Comparison of ENCODE assay signal across 11 mouse cellular contexts in genomic region chr6:143437367-143438271, GRCm38 (mm10).
DNase-seq lines count a peak whose midpoint lies in the region; ATAC-seq lines count a peak whose summit lies in the region.
"Had no signal": no experiment of that assay in that cellular context is flagged by ENCODE, and none has a peak within 500 bp of the region (broad histone marks: within the 10 kb centered on the region; RNA-seq: fewer than 3 reads in every experiment).

No protein-coding gene starts in this region.

- 64% methylated on average over 32 of the region's 32 CpGs for WGBS in hindbrain, embryonic 11.5 days
- WGBS in midbrain, embryonic 12.5 days: 46% methylated on average over 32 of the region's 32 CpGs

- no peak overlapping the region for H3K9ac ChIP-seq in hindbrain, embryonic 11.5 days (ENCODE audit: low read depth, low read length)
- H3K9ac ChIP-seq in midbrain, embryonic 12.5 days (replicated peaks): no peak overlapping the region

- no peaks in the 10 kb centered on the region; the same call in 1 of the 2 replicates for H3K4me1 ChIP-seq in hindbrain, embryonic 11.5 days (replicated peaks; ENCODE audit: control insufficient read depth, insufficient read depth, low read length)
- peaks cover 18% of the 10 kb centered on the region for H3K4me1 ChIP-seq in midbrain, embryonic 12.5 days

- H3K4me2 ChIP-seq in hindbrain, embryonic 11.5 days (replicated peaks; ENCODE audit: low read depth, low read length): no peak overlapping the region
- H3K4me2 ChIP-seq in midbrain, embryonic 12.5 days (replicated peaks): peak overlapping the region; percentile 42

- H3K27me3 ChIP-seq in hindbrain, embryonic 11.5 days (ENCODE audit: control insufficient read depth, insufficient read depth, low read length): no peaks in the 10 kb centered on the region
- no peaks in the 10 kb centered on the region for H3K27me3 ChIP-seq in midbrain, embryonic 12.5 days

- DNase-seq in embryo, embryonic 10.5 days (ENCODE audit: low spot score): peak; percentile 19
- no peak for DNase-seq in embryo, embryonic 9.5 days (ENCODE audit: extremely low spot score)
- peak; percentile 8 for DNase-seq in R1 (ENCODE audit: low read depth, low spot score)
- peak; percentile 10 for DNase-seq in hindbrain, embryonic 11.5 days (ENCODE audit: low spot score)
- DNase-seq in layer of hippocampus, adult 8-10 months (ENCODE audit: low spot score in 2 of 2): no peak
- DNase-seq in spleen, postnatal 10 days (ENCODE audit: low spot score in 2 of 2): no peak
- DNase-seq: cerebellum, adult 9-10 months; heart, postnatal 10 days; kidney, postnatal 25 days had no signal

- H3K36me3 ChIP-seq in hindbrain, embryonic 11.5 days (ENCODE audit: control insufficient read depth, insufficient read depth, low read length): no peaks in the 10 kb centered on the region
- no peaks in the 10 kb centered on the region for H3K36me3 ChIP-seq in midbrain, embryonic 12.5 days

- no peaks in the 10 kb centered on the region for H3K9me3 ChIP-seq in hindbrain, embryonic 11.5 days (ENCODE audit: control insufficient read depth, low read length)
- H3K9me3 ChIP-seq in midbrain, embryonic 12.5 days: no peaks in the 10 kb centered on the region

- no peak overlapping the region for H3K4me3 ChIP-seq in hindbrain, embryonic 11.5 days (ENCODE audit: low read depth, low read length)
- H3K4me3 ChIP-seq in midbrain, embryonic 12.5 days: peak overlapping the region; percentile 6; the same call in 1 of the 2 replicates

- ATAC-seq in hindbrain, embryonic 11.5 days (ENCODE audit: low FRiP score): 0 out of 2 replicates have a peak, but pooled peaks have one; percentile 30
- peak; percentile 55 for ATAC-seq in midbrain, embryonic 12.5 days (ENCODE audit: low FRiP score, low read depth)
- no peak for ATAC-seq in inflammation-experienced regulatory T-cells, adult 6 months

- 0 out of 2 replicates have a peak overlapping the region, but pooled peaks have one; percentile 1 for H3K27ac ChIP-seq in hindbrain, embryonic 11.5 days (ENCODE audit: low read depth, low read length)
- H3K27ac ChIP-seq in midbrain, embryonic 12.5 days (replicated peaks): peak overlapping the region; percentile 63

Comparison
In these comparisons a context has a peak if more than half of its experiments do, and no peak if none do; other contexts are left out.
1. DNase-seq: peak in embryo, embryonic 10.5 days (single experiment), R1 (single experiment) and hindbrain, embryonic 11.5 days (single experiment); none in embryo, embryonic 9.5 days (single experiment), layer of hippocampus, adult 8-10 months (0 of 2) and spleen, postnatal 10 days (0 of 2).